Mouse (Mus musculus) kidney, adult 2 months (tissue): Measurements from ENCODE around the gene Rbfox1.

Source experiments
- CTCF ChIP-seq: fragments of 200-500 bp; conservative IDR thresholded peaks from 2 replicates; pipeline ENCODE4 v1.5.1; 2011; ENCODE audit warnings: low read depth, mild to moderate bottlenecking, control low read depth, low read length, moderate library complexity, mixed read lengths; ENCODE audit not compliant: insufficient read depth, insufficient read length
- POLR2A ChIP-seq: fragments of 200-500 bp; IDR thresholded peaks from one replicate; pipeline ENCODE4 v1.6.1; 2011; ENCODE audit warnings: low read depth, low read length, control low read depth

GRCm38 (mm10) chr16:7051991-7052390 lies 1166.8 kb downstream of the Rbfox1 start:
- TF ChIP-seq POLR2A (no peak), CTCF (no peak)
